Mouse (Mus musculus): ENCODE measurements around the gene Thap2.

Gene Thap2

GRCm38 (mm10) chr10:115358216-115358919 is 25.9 kb downstream of the Thap2 start:
- in situ Hi-C loops (cut with MboI, MseI) = loop anchor here (10.0 to 25.0 kb wide), 2 partner anchors 994 to 1579 kb away; no protein-coding TSS in a partner anchor

DNA sequence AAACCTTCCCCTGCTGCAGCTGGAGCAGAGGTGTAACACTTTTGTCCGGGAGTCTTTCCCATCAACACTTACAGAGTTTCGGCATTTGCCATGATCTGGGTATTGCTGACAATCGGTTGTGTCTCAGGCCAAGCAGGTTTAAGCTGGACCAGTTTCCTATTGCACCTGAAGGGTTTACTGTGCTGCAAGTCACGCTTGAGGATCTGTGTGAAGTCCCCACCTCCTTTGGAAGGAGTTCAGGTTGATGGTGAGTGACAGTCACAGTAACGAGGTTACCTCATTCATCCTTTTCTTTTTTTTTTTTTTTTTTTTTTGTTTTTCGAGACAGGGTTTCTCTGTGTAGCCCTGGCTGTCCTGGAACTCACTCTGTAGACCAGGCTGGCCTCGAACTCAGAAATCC is 28.1 kb downstream of the Thap2 start:
- in situ Hi-C loops (cut with MboI, MseI) = loop anchor here (10.0 to 25.0 kb wide), 2 partner anchors 991 to 1581 kb away; no protein-coding TSS in a partner anchor

DNA sequence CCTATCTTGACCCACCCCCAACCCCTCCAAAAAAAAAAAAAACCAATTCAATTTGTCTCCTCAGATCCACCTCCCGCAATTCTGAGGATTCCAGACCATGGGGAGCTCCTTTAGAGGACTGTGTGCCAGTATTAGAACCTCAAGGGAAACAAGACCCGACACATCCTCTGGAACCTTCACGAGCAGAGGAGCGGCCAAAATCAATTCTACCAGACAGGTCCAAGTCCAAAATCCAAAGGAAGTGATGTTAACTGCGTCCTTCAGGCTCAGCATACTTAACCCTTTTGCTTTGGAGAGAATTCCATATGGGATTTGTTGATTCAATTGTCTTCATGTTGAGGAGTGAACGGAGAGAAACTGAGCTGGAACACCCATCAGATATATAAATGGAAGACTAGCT is 29.2 kb downstream of the Thap2 start:
- in situ Hi-C loops (cut with MboI, MseI) = loop anchor here (10.0 to 25.0 kb wide), 2 partner anchors 990 to 1582 kb away; no protein-coding TSS in a partner anchor

DNA sequence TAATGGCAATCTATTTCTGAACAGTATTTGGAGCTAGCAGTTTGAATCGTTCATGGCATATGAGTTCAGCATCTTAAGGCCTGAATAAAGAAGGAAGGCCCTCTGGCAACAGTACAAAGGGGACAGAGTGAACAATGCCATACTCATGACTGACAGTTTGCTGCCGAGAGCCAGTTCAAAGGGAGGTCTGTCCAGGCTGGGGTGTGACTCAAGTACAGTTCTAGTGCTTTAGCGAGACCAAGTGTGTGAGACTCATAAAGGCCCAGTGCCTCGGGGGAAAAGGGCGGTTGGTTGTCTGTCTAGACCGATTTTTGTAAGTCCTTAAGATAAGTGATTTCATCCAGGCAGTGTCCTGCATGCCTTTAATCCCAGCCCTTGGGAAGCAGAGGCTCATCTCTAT is 29.7 kb downstream of the Thap2 start:
- in situ Hi-C loops (cut with MboI, MseI) = loop anchor here (10.0 to 25.0 kb wide), 2 partner anchors 990 to 1583 kb away; no protein-coding TSS in a partner anchor

GRCm38 (mm10) chr10:115350810-115351397 is 33.3 kb downstream of the Thap2 start:
- in situ Hi-C loops (cut with MboI, MseI) = loop anchor here (10.0 to 25.0 kb wide), 2 partner anchors 986 to 1586 kb away; no protein-coding TSS in a partner anchor

GRCm38 (mm10) chr10:115349509-115349908 is 34.7 kb downstream of the Thap2 start:
- in situ Hi-C loops (cut with MboI, MseI) = no loop called here

DNA sequence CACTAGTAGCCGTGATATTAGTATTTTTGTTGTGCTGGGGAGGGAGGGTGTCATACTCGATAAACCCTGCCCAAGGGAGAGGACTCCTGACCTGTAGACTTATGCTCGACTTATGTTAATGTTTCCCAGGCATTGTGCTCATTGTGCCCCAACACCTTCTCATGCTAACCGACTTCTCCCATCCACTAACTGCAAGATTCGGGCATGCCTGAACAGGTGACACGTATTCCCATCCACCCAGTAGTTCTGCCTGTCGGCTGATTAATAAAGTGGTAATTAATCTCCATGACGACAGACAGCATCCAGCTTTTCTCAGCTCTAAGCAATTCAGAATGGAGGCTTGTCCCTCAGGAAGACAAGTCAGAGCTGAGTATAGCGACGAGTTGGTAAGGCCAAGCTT is 35.2 kb downstream of the Thap2 start:
- in situ Hi-C loops (cut with MboI, MseI) = no loop called here

DNA sequence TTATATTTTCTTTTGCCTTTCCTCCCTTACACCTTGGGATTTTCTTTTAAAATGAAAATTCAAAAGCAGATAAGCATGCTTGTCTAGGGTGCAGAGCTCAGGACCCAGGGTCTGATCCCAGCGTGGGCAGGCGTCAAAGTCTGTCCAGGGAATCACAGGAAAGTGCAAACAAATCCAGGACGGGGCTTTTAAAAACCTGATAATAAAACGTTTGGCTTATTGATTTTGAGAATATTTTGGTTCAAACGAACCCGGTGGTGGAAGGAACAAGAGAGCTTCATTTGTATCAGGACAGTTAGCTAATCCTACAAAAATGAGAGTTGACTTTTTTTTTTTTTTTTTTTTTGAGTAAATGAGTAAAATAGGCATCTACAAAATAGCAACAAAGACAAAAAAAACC is 36.1 kb downstream of the Thap2 start:
- in situ Hi-C loops (cut with MboI, MseI) = no loop called here

DNA sequence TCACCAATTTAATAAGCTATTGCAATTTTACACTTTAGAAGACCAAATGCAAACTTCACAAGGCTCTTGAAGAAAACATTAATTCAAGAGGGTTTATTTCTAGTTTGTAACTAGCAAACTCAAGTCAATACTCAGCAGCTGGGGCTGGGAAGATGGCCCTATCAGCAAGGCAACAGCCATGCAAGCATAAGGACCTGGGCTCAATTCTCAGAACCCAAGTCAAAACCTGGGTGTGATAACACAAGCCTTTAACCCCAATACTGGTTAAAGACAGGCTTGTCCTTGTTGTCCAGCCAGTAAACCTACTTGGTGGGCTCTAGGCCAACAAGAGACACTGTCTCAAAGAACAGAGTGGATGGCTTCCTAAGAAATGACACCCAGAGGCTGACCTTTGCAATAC is 37.8 kb downstream of the Thap2 start:
- in situ Hi-C loops (cut with MboI, MseI) = no loop called here

DNA sequence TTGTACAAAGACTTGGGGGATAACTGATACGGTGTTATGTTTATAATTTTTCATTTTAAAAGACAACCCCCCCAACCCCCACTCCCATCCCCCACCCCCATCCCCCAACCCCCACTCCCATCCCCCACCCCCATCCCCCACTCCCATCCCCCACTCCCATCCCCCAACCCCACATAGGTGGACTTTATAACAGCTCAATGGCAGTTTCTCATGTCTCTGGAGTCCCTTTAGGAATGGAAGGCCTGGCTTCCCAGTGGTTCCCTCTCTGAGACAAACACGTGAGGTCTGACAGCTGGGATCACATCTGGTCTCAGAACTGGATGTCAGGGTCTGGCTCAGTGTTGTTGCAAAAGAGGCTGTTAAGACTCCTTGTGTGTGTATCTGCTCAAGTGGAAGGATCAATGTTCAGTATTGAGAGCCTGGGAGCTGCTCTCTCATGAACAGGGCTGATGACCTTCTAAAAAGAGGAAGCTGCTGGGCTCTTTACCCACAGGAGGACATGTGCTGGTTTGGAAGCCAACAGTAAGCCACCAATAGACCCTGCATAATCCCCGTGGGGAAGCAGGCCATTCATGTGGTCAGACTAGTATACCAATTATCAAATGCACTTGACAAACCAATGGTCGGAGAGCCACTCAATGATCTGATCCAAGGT is 41.3 kb downstream of the Thap2 start:
- in situ Hi-C loops (cut with MboI, MseI) = no loop called here

DNA sequence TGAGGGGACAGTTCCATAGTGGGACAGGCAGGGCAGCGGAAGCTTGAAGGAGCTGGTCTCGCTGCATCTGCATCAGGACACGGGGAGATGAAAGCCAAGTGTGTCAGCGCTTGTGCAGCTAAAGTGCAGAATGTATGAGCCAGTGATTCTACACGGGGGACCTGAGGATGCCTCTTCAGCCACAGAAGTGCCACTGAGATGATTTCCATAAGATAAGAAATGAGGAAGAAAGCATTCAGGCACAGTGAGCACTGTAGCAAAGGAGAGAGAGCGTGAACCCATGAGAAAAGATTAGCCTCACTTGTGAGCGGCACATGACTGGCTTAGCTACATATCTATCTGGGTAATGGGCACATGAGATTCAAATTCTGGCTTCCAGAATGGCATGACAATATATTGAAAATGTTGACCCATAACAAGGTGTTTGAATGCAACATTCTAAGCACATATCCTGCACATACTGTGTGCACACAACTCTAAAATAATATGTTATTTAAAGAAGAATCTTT is 44.4 kb downstream of the Thap2 start:
- in situ Hi-C loops (cut with MboI, MseI) = no loop called here

DNA sequence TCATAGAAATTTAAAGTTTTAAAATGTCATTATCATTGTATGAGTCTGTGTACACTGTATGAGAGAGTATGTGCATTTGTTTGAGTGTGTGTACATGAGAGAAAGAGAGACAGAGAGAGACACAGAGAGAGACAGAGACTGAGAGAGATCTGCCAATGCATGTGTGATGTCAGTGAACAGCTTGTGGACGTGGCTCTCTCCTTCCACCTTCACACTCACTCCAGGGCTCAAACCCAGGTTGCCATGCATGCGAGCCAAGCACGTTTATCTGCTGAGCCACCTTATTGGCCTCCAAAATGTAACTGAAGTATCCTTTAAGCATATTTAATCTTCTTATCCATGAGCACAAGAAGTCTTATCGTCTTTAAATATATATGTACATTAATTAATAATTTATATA is 47.3 kb downstream of the Thap2 start:
- in situ Hi-C loops (cut with MboI, MseI) = no loop called here

DNA sequence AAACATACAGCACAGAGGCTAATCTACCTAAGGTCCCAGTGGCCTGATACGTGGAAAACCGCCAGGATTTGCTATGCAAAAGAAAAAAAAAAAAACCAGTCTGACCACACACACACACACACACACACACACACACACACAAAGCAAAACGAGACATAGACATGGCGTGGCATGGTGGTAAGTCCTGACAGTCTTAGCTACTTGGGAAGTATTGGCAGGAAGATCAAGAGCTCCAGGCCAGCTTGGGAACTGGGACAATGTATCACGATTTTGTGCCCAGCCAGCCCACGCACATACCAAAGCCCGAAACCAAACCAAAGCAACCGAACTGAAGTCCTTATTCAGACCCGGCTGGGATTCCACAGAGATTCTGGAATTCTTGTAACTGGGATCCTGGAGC is 50.7 kb downstream of the Thap2 start:
- in situ Hi-C loops (cut with MboI, MseI) = no loop called here

GRCm38 (mm10) chr10:115332997-115333396 is 51.2 kb downstream of the Thap2 start:
- in situ Hi-C loops (cut with MboI, MseI) = no loop called here

DNA sequence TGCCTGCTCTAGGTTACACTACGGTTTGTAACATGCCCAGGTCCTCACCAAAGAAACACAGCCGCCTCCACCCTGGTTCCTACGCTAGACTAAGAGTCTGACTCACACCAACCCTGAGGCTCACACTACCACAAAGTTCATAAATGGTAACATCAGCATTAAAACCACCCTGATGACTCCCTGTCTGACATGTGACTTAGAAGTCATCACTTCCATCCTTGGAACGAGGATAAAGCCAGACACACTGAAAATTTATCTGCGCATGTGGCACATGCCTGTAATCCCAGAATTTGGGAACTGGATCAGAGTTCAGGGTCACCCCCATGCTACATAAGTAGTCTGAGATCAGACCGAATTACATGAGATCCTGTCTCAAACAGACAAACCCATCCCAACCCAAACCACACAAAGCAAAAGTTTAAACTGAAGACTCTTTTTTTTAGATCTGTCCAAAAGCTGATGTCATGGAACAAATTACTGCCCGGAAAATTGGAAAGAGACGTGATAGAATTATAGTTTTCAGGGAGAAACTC is 51.8 kb downstream of the Thap2 start:
- in situ Hi-C loops (cut with MboI, MseI) = no loop called here

DNA sequence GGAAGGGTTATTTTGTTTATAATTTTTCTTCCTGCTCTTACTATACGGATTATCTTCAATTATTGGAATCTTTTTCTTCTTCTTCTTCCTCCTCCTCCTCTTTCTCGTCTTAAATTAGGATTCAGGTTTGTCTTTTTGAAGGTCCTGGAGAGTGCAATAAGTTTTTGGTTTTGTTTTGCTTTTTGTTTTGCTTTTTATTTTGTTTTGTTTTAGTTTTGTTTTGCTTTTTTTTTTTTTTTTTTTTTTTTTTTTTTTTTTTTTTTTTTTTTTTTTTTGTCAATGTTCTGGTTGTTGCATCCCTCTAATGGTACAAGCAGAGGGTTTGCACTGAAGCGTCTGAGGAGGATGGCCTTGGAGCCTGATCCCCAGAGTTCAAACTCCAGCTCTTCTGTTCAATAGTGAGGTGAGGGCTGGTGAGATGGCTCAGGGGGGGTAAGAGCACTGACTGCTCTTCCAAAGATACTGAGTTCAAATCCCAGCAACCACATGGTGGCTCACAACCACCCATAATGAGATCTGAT is 55.2 kb downstream of the Thap2 start:
- in situ Hi-C loops (cut with MboI, MseI) = loop anchor here (5.0 to 10.0 kb wide), 4 partner anchors 58 to 288 kb away; no protein-coding TSS in a partner anchor

DNA sequence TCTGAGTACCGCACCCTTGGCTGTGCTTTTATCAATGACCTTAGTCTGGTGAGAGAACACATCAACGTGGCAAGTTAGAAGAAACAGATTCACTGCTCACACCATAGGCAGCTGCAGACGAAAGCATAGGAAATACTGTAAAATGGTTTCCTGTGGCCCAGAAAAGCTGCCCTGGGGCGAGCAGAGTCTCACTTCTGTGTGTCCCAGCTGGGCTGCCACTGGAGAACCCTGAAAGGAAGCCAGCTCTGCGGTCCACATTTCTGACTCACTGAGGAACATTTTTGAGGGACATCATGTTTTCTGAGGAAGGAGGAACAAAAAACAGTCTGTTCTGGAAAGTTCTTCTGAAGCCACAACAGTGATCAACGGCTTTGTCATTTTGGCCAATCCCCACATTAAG is 55.7 kb downstream of the Thap2 start:
- in situ Hi-C loops (cut with MboI, MseI) = loop anchor here (5.0 to 10.0 kb wide), 4 partner anchors 59 to 289 kb away; no protein-coding TSS in a partner anchor

DNA sequence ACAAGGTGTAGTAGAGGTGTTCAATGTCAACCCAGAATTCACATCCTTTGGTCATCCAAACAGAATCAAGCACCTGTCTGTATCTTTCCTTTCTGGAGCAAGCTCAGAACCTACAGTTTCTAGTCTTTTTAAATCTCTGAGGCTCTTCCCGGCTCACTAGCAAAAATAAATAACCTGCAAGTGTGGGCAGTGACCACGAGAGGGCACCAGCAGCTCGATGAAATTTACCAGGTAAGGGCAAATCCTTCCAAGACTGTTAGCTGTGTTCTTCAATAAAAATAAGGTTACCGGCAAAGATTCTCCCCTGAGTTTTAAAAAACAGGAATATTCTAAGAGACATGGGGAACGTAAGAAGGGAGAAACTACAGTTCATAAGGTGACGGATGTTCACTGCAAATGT is 60.9 kb downstream of the Thap2 start:
- in situ Hi-C loops (cut with MboI, MseI) = loop anchor here in 1 of 2 experiments (10.0 kb wide), 1 partner anchor 292 kb away; no protein-coding TSS in a partner anchor

- in situ Hi-C loops (cut with MboI, MseI) = loop anchor here in 1 of 2 experiments (10.0 kb wide), 1 partner anchor 293 kb away; no protein-coding TSS in a partner anchor
Observed at GRCm38 (mm10) chr10:115321317-115322035, 62.8 kb downstream of the Thap2 start.
